Mouse (Mus musculus) cortical plate, adult 2 months (tissue): ENCODE results near the gene Serpine1.

ENCODE experiments used
- CTCF ChIP-seq: fragments of 200-500 bp; IDR thresholded peaks from 2 replicates; pipeline ENCODE4 v1.5.1; 2011; ENCODE audit warnings: mild to moderate bottlenecking, control low read depth, low read length; ENCODE audit not compliant: insufficient read depth; ENCODE audit errors: extremely low read depth
- POLR2A ChIP-seq: fragments of 200-500 bp; IDR thresholded peaks from 2 replicates; pipeline ENCODE4 v1.6.1; 2011; ENCODE audit warnings: mild to moderate bottlenecking, low read length, control low read depth; ENCODE audit not compliant: insufficient read depth; ENCODE audit errors: extremely low read depth

GRCm38 (mm10) chr5:137026092-137026491, 46.0 kb downstream of the Serpine1 start, which contains the start of gene Vgf:
- no peak for TF ChIP-seq POLR2A
- no peak for TF ChIP-seq CTCF
